Mouse (Mus musculus) CH12.LX (cell line): Measurements from ENCODE around the gene AI597479.

Experiments
- CTCF ChIP-seq, 2 experiments: IDR thresholded peaks in 1 of 2; conservative IDR thresholded peaks in 1 of 2; 2 replicates each; pipeline ENCODE4 v1.5.1; 2011 to 2012; ENCODE audit warnings: low read depth in 2 of 2, low read length in 2 of 2, improper control_type of control experiment in 1 of 2, inconsistent platforms in 1 of 2, mild to moderate bottlenecking in 1 of 2, moderate library complexity in 1 of 2
- EP300 ChIP-seq: IDR thresholded peaks from 2 replicates; pipeline ENCODE4 v1.6.1; 2011; ENCODE audit warnings: low read length, improper control_type of control experiment

GRCm38 (mm10) chr1:43150225-43150624 is 51.7 kb downstream of the AI597479 start:
- TF ChIP-seq CTCF (conservative IDR thresholded peaks at IDR 0.05 in 1 of 2, IDR thresholded peaks at IDR 0.05 in 1 of 2; ENCODE audit: low read depth in 2 of 2, low read length in 2 of 2): no peak
- TF ChIP-seq EP300: no peak
